ENCODE assay signal across 18 mouse cellular contexts in genomic region chr6:61215705-61216104, GRCm38 (mm10). TPM values are rescaled to one million over a fixed set of nuclear protein-coding genes. Genes with fewer than 3 reads are reported as not detected.
DNase-seq lines count a peak whose midpoint lies in the region; ATAC-seq and TF ChIP-seq lines count a peak whose summit lies in the region.
"Had no signal": no experiment of that assay in that cellular context is flagged by ENCODE, and none has a peak within 500 bp of the region (broad histone marks: within the 10 kb centered on the region; RNA-seq: fewer than 3 reads in every experiment).

No protein-coding gene starts in this region.

- H3K9me3 ChIP-seq in kidney, embryonic 15.5 days (replicated peaks) = no peaks in the 10 kb centered on the region
- H3K9me3 ChIP-seq: forebrain, embryonic 15.5 days; heart, embryonic 12.5 days; hindbrain, embryonic 13.5 days; midbrain, embryonic 13.5 days had no signal

- WGBS in kidney, embryonic 15.5 days = 29% methylated on average over 8 of the region's 8 CpGs
- 60% methylated on average over 8 of the region's 8 CpGs for WGBS in kidney, adult 2 months

- no peaks in the 10 kb centered on the region for H3K27me3 ChIP-seq in kidney, embryonic 15.5 days
- H3K27me3 ChIP-seq in kidney, adult 2 months (replicated peaks; ENCODE audit: control insufficient read depth, insufficient read depth, low read length) = no peaks in the 10 kb centered on the region
- H3K27me3 ChIP-seq: forebrain, embryonic 15.5 days; heart, embryonic 12.5 days; hindbrain, embryonic 13.5 days; midbrain, embryonic 13.5 days had no signal

- peaks cover 9% of the 10 kb centered on the region for H3K4me1 ChIP-seq in kidney, embryonic 15.5 days
- no peaks in the 10 kb centered on the region for H3K4me1 ChIP-seq in kidney, adult 2 months (ENCODE audit: control insufficient read depth, insufficient read depth, low read length)
- H3K4me1 ChIP-seq: forebrain, embryonic 15.5 days; heart, embryonic 12.5 days had no signal

- no peak for TF ChIP-seq POLR2A in kidney, adult 2 months (IDR thresholded peaks at IDR 0.05; ENCODE audit: low read depth, low read length)

- no peak overlapping the region for H3K4me2 ChIP-seq in kidney, embryonic 15.5 days
- H3K4me2 ChIP-seq: forebrain, embryonic 15.5 days; heart, embryonic 12.5 days; hindbrain, embryonic 13.5 days; liver, embryonic 11.5 days; midbrain, embryonic 13.5 days had no signal

- H3K36me3 ChIP-seq in kidney, embryonic 15.5 days = no peaks in the 10 kb centered on the region
- no peaks in the 10 kb centered on the region for H3K36me3 ChIP-seq in kidney, adult 2 months (ENCODE audit: control insufficient read depth, insufficient read depth, low read length)
- H3K36me3 ChIP-seq: forebrain, embryonic 15.5 days; heart, embryonic 12.5 days; hindbrain, embryonic 13.5 days; midbrain, embryonic 13.5 days had no signal

- no peak overlapping the region for H3K9ac ChIP-seq in kidney, embryonic 15.5 days
- H3K9ac ChIP-seq: forebrain, embryonic 15.5 days; heart, embryonic 12.5 days; hindbrain, embryonic 13.5 days; midbrain, embryonic 13.5 days had no signal

- no peak overlapping the region for H3K4me3 ChIP-seq in kidney, embryonic 15.5 days (replicated peaks)
- H3K4me3 ChIP-seq in kidney, adult 2 months (ENCODE audit: insufficient read depth, low read depth, low read length) = no peak overlapping the region
- H3K4me3 ChIP-seq: forebrain, embryonic 15.5 days; heart, embryonic 12.5 days; hindbrain, embryonic 13.5 days; midbrain, embryonic 13.5 days had no signal

- H3K27ac ChIP-seq in kidney, embryonic 15.5 days = no peak overlapping the region
- no peak overlapping the region for H3K27ac ChIP-seq in kidney, adult 2 months (ENCODE audit: insufficient read depth, low read depth, low read length)
- H3K27ac ChIP-seq: forebrain, embryonic 15.5 days; hindbrain, embryonic 13.5 days; midbrain, embryonic 13.5 days had no signal

- TF ChIP-seq CTCF in kidney, adult 2 months (conservative IDR thresholded peaks at IDR 0.05; ENCODE audit: insufficient read depth, insufficient read length, low read depth, low read length) = no peak

- no peak for DNase-seq in kidney, adult 2 months
- DNase-seq in forelimb bud, embryonic 11.5 days (ENCODE audit: low read depth, low spot score) = peak; percentile 88
- DNase-seq in hindlimb bud, embryonic 11.5 days (ENCODE audit: extremely low spot score, low read depth, low spot score) = peak; percentile 85
- DNase-seq in mesoderm, embryonic 11.5 days (ENCODE audit: low read depth, low spot score) = peak; percentile 42
- DNase-seq in adrenal gland, adult 18-20 months (ENCODE audit: low spot score in 2 of 2) = no peak
- DNase-seq in adrenal gland, adult 8-10 months = no peak
- DNase-seq: adrenal gland, adult 2 months; cerebellum, adult 9-10 months; heart, postnatal 14 days; kidney, adult 9 months; lung, adult 2 months; right cerebral cortex, postnatal 4 days had no signal

- peak; percentile 71; the same call in 1 of the 2 replicates for ATAC-seq in kidney, embryonic 15.5 days (replicated peaks; ENCODE audit: low FRiP score)
- ATAC-seq: forebrain, embryonic 15.5 days; midbrain, embryonic 13.5 days had no signal

RNA-seq across cellular contexts. Expression of gene Ccser1, which starts 35.6 kb away (rescaled TPM):
- polyA plus RNA-seq in kidney, embryonic 15.5 days (2015; fragmentation: Nextera tagmentation; extraction: Ambion mirVana) = 17.0 TPM in 2 replicates
- polyA plus RNA-seq in kidney, adult 2 months (2012; rRNA removed) = 4.2 and 5.1 TPM in 2 replicates
- total RNA-seq in adrenal gland, adult 18-20 months (2021) = 1 to 10 TPM; 2.1 to 2.7 TPM
- 1 to 10 TPM; 3.6 to 7.3 (median 4.8) TPM for total RNA-seq in adrenal gland, adult 8-10 months (2022)

Comparison
In these comparisons a context has a peak if more than half of its experiments do, and no peak if none do; other contexts are left out.
1. DNase-seq: peak in forelimb bud, embryonic 11.5 days (single experiment), hindlimb bud, embryonic 11.5 days (single experiment) and mesoderm, embryonic 11.5 days (single experiment); none in kidney, adult 2 months (single experiment), adrenal gland, adult 18-20 months (0 of 2) and adrenal gland, adult 8-10 months (single experiment).